Mouse (Mus musculus): Measurements from ENCODE around the gene Fam199x. TPM values are rescaled to one million over a fixed set of nuclear protein-coding genes. Genes with fewer than 3 reads are reported as not detected.

Fam199x gene
- 1 to 10 TPM; 6.7 to 7.7 TPM for total RNA-seq (2023)

DNA sequence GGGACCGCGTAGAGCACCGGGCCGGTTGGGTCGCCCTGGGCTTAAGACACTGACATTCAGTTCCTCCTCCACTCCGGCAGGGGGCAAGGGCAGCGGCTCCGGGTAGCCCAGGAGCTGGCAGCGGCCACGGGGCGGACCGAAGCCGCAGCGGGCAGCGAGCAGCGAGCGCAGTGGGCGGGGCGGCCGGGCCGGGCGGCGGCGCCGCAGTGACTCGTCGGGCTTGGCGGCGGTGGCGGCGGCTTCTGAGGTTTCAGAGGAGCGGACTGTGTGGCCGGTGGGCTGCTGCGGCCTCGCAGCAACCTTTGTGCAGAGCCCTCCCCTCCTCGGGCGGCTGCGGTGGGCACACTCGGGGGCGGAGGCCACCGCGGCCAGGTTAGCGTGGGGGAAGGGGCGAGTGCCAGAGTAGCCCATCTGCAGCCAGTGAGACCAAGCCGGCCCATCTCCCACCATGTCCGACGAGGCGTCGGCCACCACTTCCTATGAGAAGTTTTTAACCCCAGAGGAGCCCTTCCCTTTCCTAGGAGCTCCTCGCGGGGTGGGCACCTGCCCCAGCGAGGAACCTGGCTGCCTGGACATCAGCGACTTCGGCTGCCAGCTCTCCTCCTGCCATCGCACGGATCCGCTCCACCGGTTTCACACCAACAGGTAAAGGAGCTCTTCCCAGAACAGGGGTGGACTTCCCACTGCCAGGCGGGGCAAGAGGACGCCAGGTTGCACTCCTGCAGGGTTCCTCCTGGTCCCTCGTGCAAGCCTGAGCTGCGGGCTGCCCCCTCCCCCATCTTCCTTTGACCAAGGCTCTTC is at the start of gene Fam199x:
Gene Fam199x (plus strand): TSS at position 170 of the 801 bp plus-strand sequence.

DNA sequence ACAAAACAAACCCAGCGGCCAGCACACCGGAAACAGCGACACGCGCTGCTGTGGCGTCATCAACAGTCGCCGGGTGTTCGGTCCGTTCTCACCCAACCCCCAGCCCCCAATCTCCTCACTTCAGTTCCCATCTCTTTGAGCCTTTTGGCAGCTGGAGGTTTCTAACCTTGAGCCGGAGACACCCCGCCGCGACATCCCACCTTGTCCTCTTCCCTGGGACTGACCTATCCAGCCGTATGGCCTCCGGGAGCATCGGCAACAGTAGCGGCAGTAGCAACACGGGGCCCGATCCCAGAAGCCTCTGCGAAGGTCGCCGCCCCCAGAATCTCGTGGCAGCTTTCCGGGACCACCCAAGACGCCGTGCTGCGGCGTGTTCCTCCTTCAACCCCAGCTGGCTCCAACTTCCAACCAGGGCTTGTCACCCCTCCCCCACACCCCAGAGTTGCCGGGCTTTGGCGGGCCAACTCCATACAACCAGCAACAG is 11.4 kb upstream of the Fam199x start, which contains the start of gene Slc25a53:
Gene Slc25a53 (minus strand): TSS at position 303 of the 484 bp plus-strand sequence.

DNA sequence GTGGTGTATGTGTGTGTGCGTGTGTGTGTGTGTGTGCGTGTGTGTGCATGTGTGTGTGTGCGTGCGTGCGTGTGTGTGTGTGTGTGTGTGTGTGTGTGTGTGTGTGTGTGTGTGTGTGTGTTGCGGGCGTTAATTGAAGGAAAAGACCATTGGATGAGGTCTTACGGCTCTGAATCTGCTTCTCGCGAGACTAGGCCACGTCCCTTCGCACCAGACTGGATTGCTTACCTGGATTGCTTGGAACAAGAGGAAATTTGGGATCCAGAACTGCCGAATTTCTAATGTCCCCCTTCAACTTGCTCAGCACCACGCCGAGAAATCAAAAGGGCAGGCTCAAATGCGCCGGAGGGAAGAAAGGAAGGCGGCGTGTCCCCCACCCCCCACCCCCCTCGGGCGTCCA is 72.3 kb downstream of the Fam199x start, which contains the start of gene Esx1:
Gene Esx1 (minus strand): TSS at position 366 of the 400 bp plus-strand sequence.

Other genes with a start within 250 kb of the Fam199x start
- gene Plp1, start 226.9 kb upstream of the Fam199x start, total RNA-seq (2023): 1 to 10 TPM; 5.9 to 7.0 TPM
- gene Rab9b, start 180.8 kb upstream of the Fam199x start, total RNA-seq (2023): not detected
- not detected for gene H2bfm, start 122.3 kb upstream of the Fam199x start, total RNA-seq (2023)
- gene Tmsb15b2, start 74.1 kb upstream of the Fam199x start, total RNA-seq (2023): 10 to 100 TPM; 17.5 to 26.6 TPM
- under 1 TPM in 1 of 2 experiments, not detected in 1; 0.95 TPM for gene Tmsb15l, start 72.7 kb upstream of the Fam199x start, total RNA-seq (2023)
- 10 to 100 TPM in 1 of 2 experiments, 1 to 10 TPM in 1; 2.9 to 19.2 TPM for gene Tmsb15b1, start 72.7 kb upstream of the Fam199x start, total RNA-seq (2023)
- gene Zcchc18, start 56.4 kb upstream of the Fam199x start, total RNA-seq (2023): 10 to 100 TPM; 13.1 to 20.4 TPM
- gene Slc25a53, start 11.3 kb upstream of the Fam199x start, total RNA-seq (2023): 10 to 100 TPM; 34.1 to 50.9 TPM
- gene Esx1, start 72.5 kb downstream of the Fam199x start, total RNA-seq (2023): not detected

All from B cell, adult 67 days (primary cell).